Mouse (Mus musculus) lung, adult 2 months (tissue): Measurements from ENCODE around the gene Cacna2d3.

ENCODE experiments used
- CTCF ChIP-seq: fragments of 200-500 bp; IDR thresholded peaks from 2 replicates; pipeline ENCODE4 v1.5.1; 2011; ENCODE audit warnings: mild to moderate bottlenecking, low read length, control low read depth; ENCODE audit not compliant: insufficient read depth
- POLR2A ChIP-seq: fragments of 200-500 bp; IDR thresholded peaks from 2 replicates; pipeline ENCODE4 v1.6.1; 2011; ENCODE audit warnings: low read depth, mild to moderate bottlenecking, control low read depth, low read length, borderline replicate concordance; ENCODE audit errors: extremely low read depth

DNA sequence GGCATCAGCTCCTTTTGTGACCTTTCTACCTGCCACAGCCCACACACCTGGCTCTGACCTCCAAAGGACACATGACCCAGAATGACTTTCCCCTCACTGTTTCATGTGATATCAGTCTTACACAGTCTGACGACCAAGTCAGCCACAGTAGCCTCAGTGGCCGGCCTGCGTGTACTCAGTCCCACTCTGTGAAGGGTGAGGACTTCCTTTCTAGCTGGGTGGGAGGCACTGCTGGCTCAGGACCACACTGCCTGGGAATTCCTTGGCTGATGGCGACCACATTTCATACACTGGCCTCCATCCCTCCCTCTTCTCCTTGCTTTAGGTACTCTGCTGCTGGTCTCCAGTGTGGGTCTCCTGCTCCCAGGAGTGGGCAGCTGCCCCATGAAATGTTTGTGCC is 700.4 kb downstream of the Cacna2d3 start:
- TF ChIP-seq CTCF (no peak), POLR2A (no peak)
